Mouse (Mus musculus) kidney, postnatal 4 days (tissue): Measurements from ENCODE around the gene Hoxd1.

Experiments
- DNase-seq, 2 experiments: peaks; one replicate each; pipeline ENCODE4 v3.0.0; 2021; ENCODE audit warnings: mixed read lengths in 2 of 2

Hoxd1 gene

DNA sequence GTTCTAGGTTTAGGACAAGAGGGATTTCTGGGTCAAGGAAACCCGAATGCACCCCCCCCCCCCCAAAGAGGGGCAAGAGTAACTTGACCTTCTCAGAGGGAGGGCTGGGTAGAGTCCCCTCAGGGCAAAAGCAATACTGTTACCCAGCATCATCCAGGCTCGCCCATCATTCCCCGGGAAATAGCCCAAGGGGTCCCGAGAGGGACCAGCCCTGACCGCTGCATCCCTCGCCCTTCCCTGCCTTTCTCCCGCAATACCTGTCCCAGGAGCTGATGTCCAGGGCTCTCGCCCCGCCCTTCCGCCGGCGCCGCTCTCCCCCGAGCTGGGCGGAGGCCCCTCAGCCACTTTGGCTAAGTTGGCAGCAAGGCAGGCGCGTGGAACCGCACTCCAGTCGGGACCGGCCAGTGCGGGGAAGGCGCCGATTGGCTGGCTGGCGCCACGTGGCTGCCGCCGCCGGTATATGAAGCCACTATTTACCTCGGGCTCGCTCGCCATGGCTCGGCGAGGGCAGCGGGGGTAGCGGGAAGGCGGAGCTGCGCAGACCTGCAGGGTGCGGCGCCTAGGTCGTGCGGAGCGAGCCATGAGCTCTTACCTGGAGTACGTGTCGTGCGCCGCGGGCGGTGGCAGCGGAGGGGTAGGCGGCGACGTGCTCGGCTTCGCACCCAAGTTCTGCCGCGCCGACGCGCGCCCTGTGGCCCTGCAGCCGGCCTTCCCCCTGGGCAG is at the start of gene Hoxd1:
Gene Hoxd1 (plus strand): TSS at position 459 of the 723 bp plus-strand sequence.
- peak; percentile 73 to 82 for DNase-seq

- DNase-seq = peak in 1 of 2 experiments; percentile 50
These were observed 49.3 kb upstream of the Hoxd1 start for GRCm38 (mm10) chr2:74713239-74714150.

GRCm38 (mm10) chr2:74714156-74714789 is 48.5 kb upstream of the Hoxd1 start:
- peak in 1 of 2 experiments; percentile 58 for DNase-seq

GRCm38 (mm10) chr2:74714881-74715280 is 47.9 kb upstream of the Hoxd1 start:
- DNase-seq = peak; percentile 71 to 79

DNA sequence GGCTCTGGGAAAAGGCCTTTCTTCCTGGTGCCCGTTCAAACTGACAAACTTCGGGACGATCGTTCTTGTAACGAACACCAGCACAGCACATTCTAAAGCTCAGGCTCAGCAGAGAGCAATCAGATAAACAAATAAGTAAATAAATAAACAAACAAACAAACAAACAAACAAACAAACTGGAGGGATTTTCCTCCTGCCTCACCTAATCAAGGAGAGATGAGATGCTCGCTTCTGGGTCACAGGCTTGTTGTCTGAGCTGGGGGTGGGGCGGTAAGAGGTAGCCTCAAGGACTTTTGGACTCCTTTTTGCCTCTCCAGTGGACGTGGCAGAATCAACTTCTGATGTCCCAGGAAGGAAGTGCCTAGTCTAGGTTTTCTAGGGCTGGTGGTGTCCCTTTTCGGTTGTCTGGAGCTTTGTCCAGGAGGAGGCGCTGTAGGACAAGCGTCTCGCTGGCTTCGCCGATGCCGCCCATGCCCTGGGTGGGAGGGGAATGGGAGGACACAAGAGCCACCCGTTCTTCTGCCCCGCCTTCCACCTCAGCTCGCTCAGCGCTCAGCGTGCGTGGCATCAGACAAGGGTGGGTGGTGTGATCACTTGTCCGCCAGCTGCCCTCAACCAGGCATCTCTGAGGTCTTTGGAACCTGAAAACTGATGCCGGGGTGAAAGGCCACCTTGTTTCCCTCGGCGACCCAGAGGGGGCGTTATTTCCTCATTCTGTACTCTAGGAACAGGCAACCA is 47.1 kb upstream of the Hoxd1 start:
- peak; percentile 98 to 99 for DNase-seq

DNA sequence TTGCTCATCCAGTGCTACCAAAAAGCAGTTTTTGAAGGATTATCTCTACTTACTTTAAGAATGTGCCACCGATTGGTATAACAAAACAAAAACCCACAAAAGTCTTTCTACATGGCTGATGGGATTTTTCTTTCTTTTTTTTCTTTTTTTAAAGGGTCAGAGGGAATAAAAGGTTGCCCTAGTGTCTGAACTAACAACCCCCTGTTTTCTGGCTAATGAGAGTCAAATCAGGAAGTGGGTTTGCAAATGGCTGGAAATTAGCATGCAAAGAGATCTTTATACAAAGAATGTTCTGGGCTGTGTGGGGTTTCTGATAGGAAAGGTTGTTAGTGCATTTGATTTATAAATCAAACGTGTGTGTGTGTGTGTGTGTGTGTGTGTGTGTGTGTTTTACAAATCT is 42.4 kb upstream of the Hoxd1 start:
- DNase-seq = no peak

DNA sequence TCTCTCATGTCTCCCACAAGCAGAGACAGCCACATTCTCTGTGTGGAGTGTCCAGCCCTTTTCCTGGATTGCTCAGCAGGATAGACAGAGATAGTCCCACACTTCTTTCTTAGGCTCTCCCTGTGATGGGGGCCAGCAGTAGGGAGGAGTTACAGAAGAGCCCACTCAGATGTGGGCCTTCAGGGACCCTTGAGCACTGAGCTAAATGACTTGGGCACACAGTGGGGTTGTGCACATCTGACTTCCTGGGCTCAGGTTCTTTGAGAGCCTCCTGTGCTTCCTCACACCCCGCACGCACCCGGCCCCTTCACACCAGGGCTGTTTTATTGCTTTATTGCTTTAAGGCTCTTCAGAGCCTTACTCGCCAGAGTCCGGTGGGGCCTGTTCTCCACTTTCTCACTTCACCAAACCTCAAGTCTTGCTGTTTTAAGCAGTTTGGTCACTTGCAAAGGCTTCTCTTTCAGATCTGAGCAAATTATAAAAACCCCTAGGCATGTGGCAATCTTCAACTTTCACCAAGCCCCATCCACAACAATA is 41.8 kb upstream of the Hoxd1 start:
- DNase-seq = peak in 1 of 2 experiments; percentile 39

DNA sequence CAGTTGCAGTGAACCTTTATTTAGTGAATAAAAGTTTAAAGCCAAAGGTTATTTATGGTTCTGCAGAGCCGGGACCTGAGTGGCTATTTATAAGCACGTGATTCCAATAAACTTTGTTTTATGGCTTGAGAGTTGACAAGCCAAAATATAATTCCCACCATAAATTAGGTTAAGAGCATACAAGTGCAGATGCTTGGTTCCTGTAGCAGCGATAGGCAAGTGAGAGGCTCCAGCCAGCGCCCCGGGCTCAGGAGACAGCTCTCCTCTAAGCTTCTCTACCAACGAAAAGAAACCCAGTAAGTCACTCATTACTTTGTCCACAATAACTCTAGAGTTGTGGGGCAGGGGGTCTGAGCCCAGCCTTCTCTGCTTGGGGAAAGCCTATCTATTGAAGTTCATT is 40.9 kb upstream of the Hoxd1 start:
- DNase-seq = peak; percentile 56 to 68

DNA sequence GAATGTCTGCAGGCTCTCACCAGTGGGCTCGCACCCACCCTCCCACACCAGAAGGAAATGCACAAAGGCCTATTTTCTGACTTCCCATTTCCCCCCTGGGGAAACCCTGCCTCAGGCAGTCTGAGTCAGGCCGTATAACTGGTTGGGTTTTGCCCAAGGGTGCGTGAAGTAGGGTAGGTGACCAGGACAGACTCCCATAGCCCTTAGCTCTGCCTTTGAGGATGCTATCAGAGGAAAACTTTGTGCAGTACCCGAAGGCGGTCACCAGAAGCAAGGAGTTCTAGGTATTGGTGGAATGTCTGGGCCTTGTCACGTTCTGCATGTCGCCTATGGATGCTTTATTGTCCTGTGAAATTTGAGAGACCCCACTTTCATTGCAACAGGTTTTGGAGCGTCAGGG is 39.8 kb upstream of the Hoxd1 start:
- DNase-seq = peak in 1 of 2 experiments; percentile 19

GRCm38 (mm10) chr2:74724244-74725015 is 38.4 kb upstream of the Hoxd1 start:
- peak; percentile 72 to 77 for DNase-seq

- DNase-seq = peak in 1 of 2 experiments; percentile 27
These were observed 37.6 kb upstream of the Hoxd1 start for GRCm38 (mm10) chr2:74725171-74725570.

GRCm38 (mm10) chr2:74726551-74726950 is 36.2 kb upstream of the Hoxd1 start, which contains the start of gene Gm28230:
Gene Gm28230 (plus strand): TSS chr2:74726728.
- DNase-seq = peak; percentile 24 to 25

DNA sequence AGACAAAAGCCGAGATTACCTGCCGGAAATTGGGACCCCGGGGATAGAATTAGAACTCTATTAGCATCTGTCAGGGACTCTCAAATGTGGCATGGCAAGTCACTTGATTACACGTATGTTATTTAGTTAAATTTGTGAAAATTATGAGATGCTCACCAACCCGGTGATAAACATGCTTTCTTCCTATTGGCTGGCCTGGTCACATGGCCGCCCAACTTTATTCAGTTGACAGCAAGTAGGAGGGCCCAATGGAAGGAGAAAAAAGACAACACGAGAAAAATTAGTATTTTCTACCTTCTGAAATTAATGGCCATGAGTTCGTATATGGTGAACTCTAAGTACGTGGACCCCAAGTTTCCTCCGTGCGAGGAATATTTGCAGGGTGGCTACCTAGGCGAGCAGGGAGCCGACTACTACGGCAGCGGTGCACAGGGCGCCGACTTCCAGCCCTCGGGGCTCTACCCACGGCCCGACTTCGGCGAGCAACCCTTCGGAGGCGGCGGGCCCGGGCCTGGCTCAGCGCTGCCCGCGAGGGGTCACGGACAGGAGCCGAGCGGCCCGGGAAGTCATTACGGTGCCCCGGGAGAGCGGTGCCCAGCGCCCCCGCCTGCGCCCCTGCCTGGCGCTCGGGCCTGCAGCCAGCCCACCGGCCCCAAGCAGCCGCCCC is 35.7 kb upstream of the Hoxd1 start:
- peak; percentile 30 to 55 for DNase-seq

GRCm38 (mm10) chr2:74727640-74728302 is 35.0 kb upstream of the Hoxd1 start:
- DNase-seq = peak; percentile 60 to 72

DNA sequence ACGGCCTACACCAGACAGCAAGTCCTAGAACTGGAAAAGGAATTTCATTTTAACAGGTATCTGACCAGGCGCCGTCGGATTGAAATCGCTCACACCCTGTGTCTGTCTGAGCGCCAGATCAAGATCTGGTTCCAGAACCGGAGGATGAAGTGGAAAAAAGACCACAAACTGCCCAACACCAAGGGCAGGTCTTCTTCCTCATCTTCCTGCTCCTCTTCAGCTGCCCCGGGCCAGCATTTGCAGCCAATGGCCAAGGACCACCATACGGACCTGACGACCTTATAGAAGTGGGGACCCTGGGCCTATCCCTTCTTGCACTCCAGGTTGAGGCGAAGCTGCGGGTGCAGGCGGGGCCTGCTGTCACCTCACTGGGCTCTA is 34.5 kb upstream of the Hoxd1 start:
- DNase-seq = peak in 1 of 2 experiments; percentile 11

- DNase-seq = no peak
These were observed 32.4 kb upstream of the Hoxd1 start for GRCm38 (mm10) chr2:74730331-74730730.

DNA sequence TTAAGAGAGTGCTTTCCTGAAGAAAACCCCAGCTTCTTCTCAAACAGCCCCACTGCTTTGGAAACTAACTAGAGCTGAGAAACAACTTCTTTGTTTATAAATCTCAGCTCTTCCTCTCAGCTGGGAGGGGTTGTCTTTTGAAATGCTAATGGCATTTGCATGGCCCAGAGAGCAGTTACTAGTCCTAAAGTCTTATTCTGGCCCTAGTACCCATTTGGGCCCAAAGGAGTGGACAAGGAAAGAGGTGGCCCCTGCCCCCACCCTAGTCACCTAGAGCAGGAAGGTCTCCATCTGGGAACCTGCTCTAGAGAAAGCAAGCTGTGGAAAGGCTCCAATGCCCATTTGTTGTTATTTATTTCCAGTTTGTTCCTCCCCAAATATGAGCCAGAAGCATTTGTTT is 31.7 kb upstream of the Hoxd1 start:
- DNase-seq = no peak

DNA sequence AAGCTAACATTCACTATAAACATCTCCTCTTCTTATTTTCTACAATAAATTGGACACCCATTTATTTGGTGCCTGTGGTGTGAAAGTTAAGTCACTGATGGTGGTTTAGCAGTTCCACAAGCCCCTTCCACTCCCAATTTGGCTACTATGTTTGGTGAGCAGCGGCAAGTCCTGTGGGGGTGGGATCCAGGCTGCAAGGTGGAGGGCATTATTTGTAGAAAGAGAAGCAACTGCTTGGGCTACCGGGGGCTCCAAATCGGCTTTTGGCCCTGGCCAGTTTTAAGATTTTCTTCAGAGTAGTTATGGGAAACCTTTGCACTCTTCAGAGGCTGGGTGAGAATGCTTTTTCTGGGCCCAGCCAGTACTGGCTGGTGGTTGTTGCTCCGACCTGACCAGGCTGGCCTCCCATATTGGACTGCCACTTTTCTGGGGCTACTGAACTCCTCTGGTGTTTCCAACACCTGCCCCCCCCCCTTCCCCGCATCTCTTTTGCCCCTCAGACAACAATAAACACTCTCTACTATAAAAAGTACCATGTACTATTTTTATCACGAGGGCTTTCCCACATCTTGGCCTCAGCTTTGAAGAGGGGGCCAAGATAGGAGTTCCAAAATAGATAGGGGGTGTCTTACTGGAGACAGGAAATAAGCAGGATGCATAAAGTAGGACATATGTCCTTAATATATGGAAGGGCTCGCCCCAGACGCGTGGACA is 30.8 kb upstream of the Hoxd1 start:
- DNase-seq = no peak

DNA sequence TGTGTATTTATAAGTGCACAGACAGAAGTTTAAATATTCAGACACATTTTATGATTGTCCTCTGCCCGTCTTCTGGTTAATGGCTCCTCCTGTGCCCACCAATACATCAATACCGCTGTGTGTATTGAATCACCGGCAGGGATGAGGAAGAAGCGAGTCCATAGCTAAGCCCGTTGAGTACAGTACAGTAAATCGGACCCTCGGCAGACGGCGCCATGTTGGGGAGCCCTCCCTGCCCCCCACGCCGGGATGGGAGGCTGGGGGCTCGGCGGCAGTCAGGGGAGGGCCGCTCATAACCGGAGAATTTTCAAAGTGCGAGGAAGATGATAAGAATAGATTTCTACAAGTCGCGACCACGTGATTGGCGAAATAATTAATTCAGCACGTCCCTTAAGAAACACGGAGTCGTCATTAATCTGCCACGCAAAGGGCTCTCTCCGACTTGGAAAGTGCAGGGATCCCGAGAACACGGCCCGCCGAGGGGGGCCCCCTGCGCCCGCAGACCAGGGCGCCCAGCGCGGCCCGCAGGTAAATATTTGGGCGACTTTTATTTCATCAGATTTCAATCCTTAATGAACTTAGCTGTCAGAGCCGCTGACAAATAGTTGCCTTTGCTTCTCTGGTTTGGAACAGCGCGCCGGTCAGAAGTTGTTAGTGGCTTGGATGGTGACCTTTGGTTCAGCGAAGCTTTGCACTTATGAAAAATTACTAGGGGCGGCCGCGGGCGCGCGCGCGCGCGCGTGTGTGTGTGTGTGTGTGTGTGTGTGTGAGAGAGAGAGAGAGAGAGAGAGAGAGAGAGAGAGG is 30.1 kb upstream of the Hoxd1 start:
- DNase-seq = peak; percentile 50 to 61
